9 mouse cellular contexts compared by ENCODE assay signal in genomic region chr13:92426294-92427051, GRCm38 (mm10). TPM values are rescaled to one million over a fixed set of nuclear protein-coding genes. Genes with fewer than 3 reads are reported as not detected.
DNase-seq lines count a peak whose midpoint lies in the region; ATAC-seq lines count a peak whose summit lies in the region.
"Had no signal": no experiment of that assay in that cellular context is flagged by ENCODE, and none has a peak within 500 bp of the region (broad histone marks: within the 10 kb centered on the region; RNA-seq: fewer than 3 reads in every experiment).

No protein-coding gene starts in this region.

- H3K9ac ChIP-seq in hindbrain, embryonic 12.5 days = peak overlapping the region; percentile 64
- peak overlapping the region; percentile 47 for H3K9ac ChIP-seq in limb, embryonic 11.5 days (ENCODE audit: low read length)
- peak overlapping the region; percentile 65 for H3K9ac ChIP-seq in neural tube, embryonic 12.5 days

- no peaks in the 10 kb centered on the region for H3K9me3 ChIP-seq in embryonic facial prominence, embryonic 10.5 days
- no peaks in the 10 kb centered on the region for H3K9me3 ChIP-seq in hindbrain, embryonic 12.5 days (replicated peaks)
- H3K9me3 ChIP-seq in limb, embryonic 11.5 days (ENCODE audit: control insufficient read depth, low read length) = no peaks in the 10 kb centered on the region
- H3K9me3 ChIP-seq in neural tube, embryonic 12.5 days = no peaks in the 10 kb centered on the region

- peaks cover 76% of the 10 kb centered on the region for H3K27me3 ChIP-seq in embryonic facial prominence, embryonic 10.5 days (replicated peaks; ENCODE audit: low read depth, poor library complexity, severe bottlenecking)
- peaks cover 64% of the 10 kb centered on the region for H3K27me3 ChIP-seq in hindbrain, embryonic 12.5 days
- H3K27me3 ChIP-seq in limb, embryonic 11.5 days (ENCODE audit: control insufficient read depth, insufficient read depth, low read length) = peaks cover 38% of the 10 kb centered on the region
- peaks cover 55% of the 10 kb centered on the region for H3K27me3 ChIP-seq in neural tube, embryonic 12.5 days (replicated peaks)

- peak; percentile 15 for DNase-seq in kidney, adult 18-20 months
- no peak for DNase-seq in kidney, adult 8-10 months
- DNase-seq in adrenal gland, postnatal 10 days = peak; percentile 21
- DNase-seq in embryonic facial prominence, embryonic 10.5 days (ENCODE audit: low spot score) = peak; percentile 57
- DNase-seq in limb, embryonic 11.5 days (ENCODE audit: low spot score) = peak; percentile 55
- DNase-seq in adipocyte (ENCODE audit: low spot score) = no peak

- peak overlapping the region; percentile 75 for H3K4me3 ChIP-seq in embryonic facial prominence, embryonic 10.5 days
- peak overlapping the region; percentile 69 for H3K4me3 ChIP-seq in hindbrain, embryonic 12.5 days
- H3K4me3 ChIP-seq in limb, embryonic 11.5 days (ENCODE audit: low read depth, low read length) = peak overlapping the region; percentile 47
- H3K4me3 ChIP-seq in neural tube, embryonic 12.5 days = peak overlapping the region; percentile 70

- H3K4me2 ChIP-seq in hindbrain, embryonic 12.5 days (replicated peaks) = peak overlapping the region; percentile 92
- peak overlapping the region; percentile 99 for H3K4me2 ChIP-seq in limb, embryonic 11.5 days (ENCODE audit: low read depth, severe bottlenecking)
- peak overlapping the region; percentile 100 for H3K4me2 ChIP-seq in neural tube, embryonic 12.5 days (replicated peaks)

- H3K27ac ChIP-seq in embryonic facial prominence, embryonic 10.5 days (replicated peaks) = no peak overlapping the region
- no peak overlapping the region for H3K27ac ChIP-seq in hindbrain, embryonic 12.5 days
- H3K27ac ChIP-seq in limb, embryonic 11.5 days (replicated peaks; ENCODE audit: low read depth, low read length) = no peak overlapping the region
- H3K27ac ChIP-seq in neural tube, embryonic 12.5 days = no peak overlapping the region

- peaks cover 17% of the 10 kb centered on the region for H3K4me1 ChIP-seq in embryonic facial prominence, embryonic 10.5 days
- peaks cover 13% of the 10 kb centered on the region for H3K4me1 ChIP-seq in hindbrain, embryonic 12.5 days
- 0 out of 2 replicates have a peak, but pooled peaks cover 8% of the 10 kb centered on the region for H3K4me1 ChIP-seq in limb, embryonic 11.5 days (ENCODE audit: control insufficient read depth, insufficient read depth, low read length)
- H3K4me1 ChIP-seq in neural tube, embryonic 12.5 days = peaks cover 14% of the 10 kb centered on the region

- H3K36me3 ChIP-seq in embryonic facial prominence, embryonic 10.5 days (replicated peaks) = no peaks in the 10 kb centered on the region
- no peaks in the 10 kb centered on the region for H3K36me3 ChIP-seq in hindbrain, embryonic 12.5 days
- no peaks in the 10 kb centered on the region for H3K36me3 ChIP-seq in limb, embryonic 11.5 days (ENCODE audit: control insufficient read depth, insufficient read depth, low read length)
- H3K36me3 ChIP-seq in neural tube, embryonic 12.5 days = no peaks in the 10 kb centered on the region

- peak; percentile 61 for ATAC-seq in hindbrain, embryonic 12.5 days (ENCODE audit: low FRiP score)
- ATAC-seq in limb, embryonic 11.5 days (ENCODE audit: insufficient number of reproducible peaks, low FRiP score, low TSS enrichment, low read depth) = no peak; the same call in 1 of the 2 replicates
- ATAC-seq in neural tube, embryonic 12.5 days (ENCODE audit: low FRiP score, low read depth) = peak; percentile 72

- WGBS in embryonic facial prominence, embryonic 10.5 days = under 1% methylated on average over 92 of the region's 92 CpGs
- WGBS in hindbrain, embryonic 12.5 days = under 1% methylated on average over 65 of the region's 92 CpGs
- WGBS in limb, embryonic 11.5 days = under 1% methylated on average over 88 of the region's 92 CpGs
- WGBS in neural tube, embryonic 12.5 days = under 1% methylated on average over 89 of the region's 92 CpGs

RNA-seq across cellular contexts. Expression of gene Ankrd34b, which starts 0.8 kb away (rescaled TPM):
- total RNA-seq in adrenal gland, postnatal 10 days (2021) = under 1 TPM; 0.39 to 0.42 TPM
- polyA plus RNA-seq in embryonic facial prominence, embryonic 10.5 days (2016; fragmentation: Nextera tagmentation; extraction: Ambion mirVana) = 0.06 TPM in 1 of 2 replicates, not detected in the other
- polyA plus RNA-seq in hindbrain, embryonic 12.5 days (2016; fragmentation: Nextera tagmentation; extraction: Ambion mirVana) = 0.28 and 0.51 TPM in 2 replicates
- 0.09 and 0.10 TPM in 2 replicates for polyA plus RNA-seq in limb, embryonic 11.5 days (2014; fragmentation: Nextera tagmentation; extraction: Ambion mirVana)
- 0.45 and 0.52 TPM in 2 replicates for polyA plus RNA-seq in neural tube, embryonic 12.5 days (2016; fragmentation: Nextera tagmentation; extraction: Ambion mirVana)
- total RNA-seq: MEL had no signal

RNA-seq across cellular contexts. Expression of gene Fam151b, which starts 57.3 kb away (rescaled TPM):
- 1 to 10 TPM; 4.8 to 6.2 TPM for total RNA-seq in adrenal gland, postnatal 10 days (2021)
- 0.12 TPM in 1 of 2 replicates, not detected in the other for polyA plus RNA-seq in embryonic facial prominence, embryonic 10.5 days (2016; fragmentation: Nextera tagmentation; extraction: Ambion mirVana)
- 0.18 TPM in 1 of 2 replicates, not detected in the other for polyA plus RNA-seq in hindbrain, embryonic 12.5 days (2016; fragmentation: Nextera tagmentation; extraction: Ambion mirVana)
- polyA plus RNA-seq in limb, embryonic 11.5 days (2014; fragmentation: Nextera tagmentation; extraction: Ambion mirVana) = 0.25 TPM in 1 of 2 replicates, not detected in the other
- not detected in 2 replicates for polyA plus RNA-seq in neural tube, embryonic 12.5 days (2016; fragmentation: Nextera tagmentation; extraction: Ambion mirVana)

Comparison
In these comparisons a context has a peak if more than half of its experiments do, and no peak if none do; other contexts are left out.
1. DNase-seq: peak in kidney, adult 18-20 months (single experiment), adrenal gland, postnatal 10 days (single experiment), embryonic facial prominence, embryonic 10.5 days (single experiment) and limb, embryonic 11.5 days (single experiment); none in kidney, adult 8-10 months (0 of 2) and adipocyte (single experiment).
2. Peak in every context shown above with its lines, with median percentiles within 50 percentile points of each other: H3K4me3 ChIP-seq, H3K4me2 ChIP-seq and H3K9ac ChIP-seq.